Mouse (Mus musculus) spleen, adult 2 months (tissue): ENCODE measurements around the gene Dcaf4.

Source experiments
- CTCF ChIP-seq: fragments of 200-500 bp; IDR thresholded peaks from 2 replicates; pipeline ENCODE4 v1.5.1; 2011; ENCODE audit warnings: mild to moderate bottlenecking, inconsistent platforms; ENCODE audit not compliant: insufficient read depth, insufficient read length, insufficient replicate concordance; ENCODE audit errors: extremely low read depth
- POLR2A ChIP-seq: fragments of 200-500 bp; IDR thresholded peaks from 2 replicates; pipeline ENCODE4 v1.6.1; 2011; ENCODE audit warnings: low read depth, low read length, inconsistent platforms

- no peak for TF ChIP-seq POLR2A
- no peak for TF ChIP-seq CTCF
Measured at GRCm38 (mm10) chr12:83536039-83536438, 15.8 kb downstream of the Dcaf4 start.
